Mouse (Mus musculus): ENCODE results near the gene Taok1. TPM values are rescaled to one million over a fixed set of nuclear protein-coding genes. Genes with fewer than 3 reads are reported as not detected.
"Not testable (repeated sequence)": the region's sequence is repeated elsewhere in the genome, so short reads cannot be mapped to it uniquely, and the experiment has no call there.

The Taok1 gene
- polyA plus RNA-seq (2016; fragmentation: Nextera tagmentation; extraction: Ambion mirVana): 18.5 and 19.8 TPM in 2 replicates

GRCm38 (mm10) chr11:77607538-77608455 lies at the start of gene Taok1:
TSS of gene Taok1 (minus strand) at chr11:77607815.
- Histone ChIP-seq H3K4me1 (peaks cover 19% of the 10 kb centered on the region), H3K27me3 (replicated peaks) (no peaks in the 10 kb centered on the region), H3K27ac (peak within 1 kb of the TSS; percentile 95), H3K4me3 (peak within 1 kb of the TSS; percentile 94), H3K4me2 (replicated peaks) (peak within 1 kb of the TSS; percentile 91), H3K9me3 (no peaks in the 10 kb centered on the region), H3K9ac (peak within 1 kb of the TSS; percentile 99), H3K36me3 (no peaks in the 10 kb centered on the region)
- peak; percentile 91 for ATAC-seq (ENCODE audit: low FRiP score, low read depth)
- 2% methylated on average over 64 of the region's 71 CpGs for WGBS

DNA sequence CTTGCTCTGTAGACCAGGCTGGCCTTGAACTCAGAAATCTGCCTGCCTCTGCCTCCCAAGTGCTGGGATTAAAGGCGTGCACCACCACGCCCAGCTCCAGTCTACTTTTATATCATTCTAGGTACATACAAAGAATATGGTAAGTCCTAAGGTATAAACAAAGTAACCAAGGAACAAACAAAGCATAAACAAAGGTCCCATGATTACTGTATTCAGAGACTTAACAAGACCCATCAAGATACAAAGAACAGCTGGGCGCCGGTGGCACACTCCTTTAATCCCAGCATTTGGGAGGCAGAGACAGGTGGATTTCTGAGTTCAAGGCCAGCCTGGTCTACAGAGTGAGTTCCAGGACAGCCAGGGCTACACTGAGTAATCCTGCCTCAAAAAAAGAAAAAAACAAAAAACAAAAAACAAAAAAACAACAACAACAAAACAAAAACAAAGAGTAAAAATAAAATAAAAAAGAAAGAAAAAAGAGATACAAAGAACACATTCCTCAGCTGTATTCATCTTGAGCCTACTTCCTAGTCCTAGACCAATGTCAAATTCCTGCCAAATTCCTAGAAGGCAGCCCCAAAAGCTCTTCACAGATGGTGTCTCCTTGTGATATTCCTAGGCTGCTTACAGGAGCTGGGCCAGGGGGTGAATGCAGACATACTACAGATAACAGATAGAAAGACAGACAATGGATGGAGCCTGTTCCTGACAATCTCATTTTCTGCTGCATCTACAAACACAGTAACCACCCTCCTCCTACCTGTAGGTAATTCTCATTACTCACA lies 46.0 kb upstream of the Taok1 start:
- H3K4me1 ChIP-seq; H3K36me3 ChIP-seq; H3K4me2 ChIP-seq (replicated peaks); H3K9ac ChIP-seq; H3K9me3 ChIP-seq; ATAC-seq (ENCODE audit: low FRiP score, low read depth); H3K27me3 ChIP-seq (replicated peaks); H3K27ac ChIP-seq; H3K4me3 ChIP-seq: not testable (repeated sequence)
- 97% methylated on average over 4 of the region's 4 CpGs for WGBS

DNA sequence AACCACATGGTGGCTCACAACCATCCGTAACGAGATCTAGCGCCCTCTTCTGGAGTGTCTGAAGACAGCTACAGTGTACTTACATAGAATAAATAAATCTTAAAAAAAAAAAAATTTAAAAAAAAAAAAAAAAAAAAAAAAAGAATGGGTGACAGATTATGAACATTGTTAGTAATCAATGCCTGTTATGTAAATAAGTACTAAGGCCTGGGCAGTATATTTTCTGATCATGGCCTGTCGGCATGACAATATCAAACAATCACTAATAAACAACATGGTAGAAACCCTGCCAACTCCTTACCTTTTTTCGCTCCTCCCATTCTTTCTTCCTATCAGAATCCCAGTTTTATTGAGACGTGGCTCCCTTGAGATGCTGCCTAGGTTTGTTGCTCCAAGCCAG lies 44.9 kb upstream of the Taok1 start:
- no peaks in the 10 kb centered on the region for H3K36me3 ChIP-seq
- H3K27ac ChIP-seq: no peak overlapping the region
- no peak overlapping the region for H3K4me3 ChIP-seq
- ATAC-seq (ENCODE audit: low FRiP score, low read depth): no peak
- WGBS: 59% methylated on average over 6 of the region's 6 CpGs
- no peaks in the 10 kb centered on the region for H3K27me3 ChIP-seq (replicated peaks)
- no peaks in the 10 kb centered on the region for H3K9me3 ChIP-seq
- H3K4me1 ChIP-seq: no peaks in the 10 kb centered on the region
- no peak overlapping the region for H3K4me2 ChIP-seq (replicated peaks)
- H3K9ac ChIP-seq: no peak overlapping the region

GRCm38 (mm10) chr11:77648878-77649277 lies 41.3 kb upstream of the Taok1 start:
- Histone ChIP-seq H3K4me2 (replicated peaks) (no peak overlapping the region), H3K27ac (no peak overlapping the region), H3K9ac (no peak overlapping the region), H3K4me1 (no peaks in the 10 kb centered on the region), H3K4me3 (no peak overlapping the region), H3K36me3 (no peaks in the 10 kb centered on the region), H3K9me3 (no peaks in the 10 kb centered on the region), H3K27me3 (replicated peaks) (no peaks in the 10 kb centered on the region)
- WGBS: 82% methylated on average over 7 of the region's 7 CpGs
- no peak for ATAC-seq (ENCODE audit: low FRiP score, low read depth)

DNA sequence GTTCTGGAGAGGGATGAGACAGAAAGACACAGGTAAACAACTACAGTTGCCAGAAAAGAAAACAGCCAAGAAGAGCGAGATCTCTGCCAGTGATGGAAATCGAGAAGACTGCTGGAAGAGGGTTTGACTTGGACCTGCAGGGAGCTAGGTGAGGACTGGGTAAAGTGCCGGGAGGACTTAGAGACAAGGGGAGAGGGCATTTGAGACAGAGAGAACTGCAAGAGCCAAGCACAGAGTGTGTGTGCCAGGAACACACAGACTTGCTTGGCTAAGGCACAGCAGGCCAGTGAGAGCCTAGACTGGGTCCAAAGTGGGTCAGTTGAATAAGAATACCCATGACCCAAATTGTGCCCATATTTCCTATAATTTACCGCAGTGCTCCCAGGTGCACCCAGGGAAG lies 37.9 kb upstream of the Taok1 start:
- no peak for ATAC-seq (ENCODE audit: low FRiP score, low read depth)
- H3K4me1 ChIP-seq: no peaks in the 10 kb centered on the region
- 86% methylated on average over 4 of the region's 4 CpGs for WGBS
- H3K9me3 ChIP-seq: no peaks in the 10 kb centered on the region
- H3K4me2 ChIP-seq (replicated peaks): no peak overlapping the region
- H3K27ac ChIP-seq: no peak overlapping the region
- no peaks in the 10 kb centered on the region for H3K27me3 ChIP-seq (replicated peaks)
- H3K9ac ChIP-seq: no peak overlapping the region
- no peak overlapping the region for H3K4me3 ChIP-seq
- no peaks in the 10 kb centered on the region for H3K36me3 ChIP-seq

DNA sequence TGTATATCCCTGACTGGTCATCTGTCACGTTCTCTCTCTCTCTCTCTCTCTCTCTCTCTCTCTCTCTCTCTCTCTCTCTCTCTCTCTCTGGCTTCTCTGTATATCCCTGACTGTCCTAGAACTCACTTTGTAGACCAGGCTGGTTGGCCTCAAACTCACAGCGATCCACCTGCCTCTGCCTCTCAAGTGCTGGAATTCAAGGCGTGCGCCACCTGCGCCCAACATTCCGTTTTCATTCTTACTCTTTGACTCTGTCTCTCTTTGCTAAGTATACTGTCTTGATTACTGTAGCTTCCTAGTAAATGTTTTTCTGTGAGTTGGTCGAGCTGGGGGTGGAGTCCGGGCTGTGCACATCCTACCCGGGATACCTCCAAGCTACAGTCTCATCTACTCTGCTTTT lies 33.8 kb upstream of the Taok1 start:
- Histone ChIP-seq H3K4me1 (no peaks in the 10 kb centered on the region), H3K4me2 (replicated peaks) (no peak overlapping the region), H3K9ac (no peak overlapping the region), H3K9me3 (no peaks in the 10 kb centered on the region), H3K27me3 (replicated peaks) (no peaks in the 10 kb centered on the region), H3K36me3 (no peaks in the 10 kb centered on the region), H3K27ac (no peak overlapping the region), H3K4me3 (no peak overlapping the region)
- 87% methylated on average over 9 of the region's 9 CpGs for WGBS
- no peak for ATAC-seq (ENCODE audit: low FRiP score, low read depth)

DNA sequence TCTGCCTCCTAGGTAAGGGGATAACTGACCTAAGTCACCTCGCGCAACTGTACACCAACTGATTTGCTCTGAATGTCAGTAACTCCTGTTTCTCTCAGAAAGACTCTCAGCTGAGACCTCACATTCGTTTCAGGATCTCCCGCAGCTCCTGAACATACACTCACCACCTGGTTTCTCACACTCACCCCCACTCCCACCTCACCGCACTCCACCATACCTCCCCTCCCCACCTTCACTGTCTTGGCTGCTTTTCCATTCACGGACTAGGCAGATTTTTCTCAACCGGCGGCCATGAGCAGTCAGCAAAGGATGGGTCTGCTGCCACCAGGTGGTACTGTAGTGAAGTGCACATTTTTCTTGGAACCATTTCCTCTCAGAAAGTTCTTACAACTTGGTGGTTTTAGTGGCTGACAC lies 22.6 kb upstream of the Taok1 start:
- H3K27ac ChIP-seq: no peak overlapping the region
- peak overlapping the region; percentile 54 for H3K4me2 ChIP-seq (replicated peaks)
- no peaks in the 10 kb centered on the region for H3K36me3 ChIP-seq
- no peaks in the 10 kb centered on the region for H3K27me3 ChIP-seq (replicated peaks)
- H3K4me1 ChIP-seq: peaks cover 5% of the 10 kb centered on the region
- peak overlapping the region; percentile 16; the same call in 1 of the 2 replicates for H3K4me3 ChIP-seq
- no peaks in the 10 kb centered on the region for H3K9me3 ChIP-seq
- WGBS: 14% methylated on average over 8 of the region's 8 CpGs
- peak; percentile 65 for ATAC-seq (ENCODE audit: low FRiP score, low read depth)
- 0 out of 2 replicates have a peak overlapping the region, but pooled peaks have one; percentile 17 for H3K9ac ChIP-seq

DNA sequence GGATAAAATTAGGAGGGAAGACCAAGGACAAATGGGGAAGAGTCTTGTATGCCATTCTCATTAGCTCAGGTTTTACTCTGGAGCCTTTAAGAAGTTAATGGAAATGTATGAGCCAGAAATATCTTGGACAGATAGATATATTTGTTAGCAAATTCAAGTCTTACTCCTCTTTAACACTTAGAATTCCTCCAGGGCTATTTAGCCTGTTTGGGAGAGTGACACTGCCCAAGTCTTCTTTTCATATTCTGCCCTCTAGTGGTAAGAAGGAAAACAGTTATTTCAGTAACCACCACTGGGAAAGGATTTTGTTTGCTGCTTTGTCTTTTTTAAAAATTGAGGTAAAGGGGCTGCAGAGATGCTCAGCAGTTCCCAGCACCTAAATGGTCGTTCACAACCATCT lies 21.9 kb upstream of the Taok1 start:
- H3K9me3 ChIP-seq: no peaks in the 10 kb centered on the region
- 0% methylated on average over 1 of the region's 1 CpGs for WGBS

DNA sequence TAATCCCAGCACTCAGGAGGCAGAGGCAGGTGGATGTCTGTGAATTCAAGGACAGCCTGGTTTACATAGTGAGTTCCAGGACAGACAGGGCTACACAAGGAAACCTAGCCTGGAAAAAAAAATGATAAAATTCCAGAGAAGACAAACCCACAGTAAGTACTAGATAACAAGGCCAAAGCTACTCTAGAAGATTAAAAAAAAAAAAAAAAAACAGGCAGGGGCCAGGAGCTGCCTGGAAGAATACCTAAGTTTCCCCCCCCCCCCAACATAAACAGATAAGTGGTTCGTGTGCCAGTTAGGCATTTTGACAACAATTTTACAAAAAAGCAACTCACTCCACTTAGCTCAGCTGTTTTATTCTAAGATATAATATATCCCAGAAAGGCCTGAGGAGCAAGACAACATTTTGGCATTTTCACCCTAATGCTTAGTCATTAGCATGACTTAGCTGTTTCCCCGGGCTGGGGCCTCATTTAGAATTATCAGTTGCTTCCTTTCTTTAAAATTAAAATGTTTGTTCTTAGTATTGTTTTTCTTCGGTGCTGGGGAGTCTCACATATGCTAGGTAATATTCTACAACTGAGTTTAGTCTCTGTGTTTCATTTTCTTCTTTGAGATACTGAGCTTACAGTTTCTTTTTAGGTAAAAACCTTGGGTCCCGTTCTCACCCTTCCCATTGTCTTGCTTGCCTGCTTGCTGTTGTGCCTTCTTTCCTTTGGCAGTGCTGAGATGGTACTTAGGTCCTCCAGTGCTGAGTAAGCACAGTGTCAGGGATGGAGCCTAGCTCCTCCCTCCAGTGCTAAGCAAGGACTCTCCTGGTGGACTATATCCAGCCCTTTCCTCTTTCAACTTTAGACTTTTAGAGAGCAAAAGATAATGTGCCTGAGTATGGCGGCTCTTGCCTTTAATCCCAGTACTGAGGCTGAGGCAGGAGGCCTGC lies 19.3 kb upstream of the Taok1 start:
- Histone ChIP-seq H3K27me3 (replicated peaks) (no peaks in the 10 kb centered on the region), H3K4me1 (peaks cover 19% of the 10 kb centered on the region), H3K27ac (no peak overlapping the region), H3K4me2 (replicated peaks) (no peak overlapping the region), H3K9ac (no peak overlapping the region), H3K9me3 (no peaks in the 10 kb centered on the region), H3K36me3 (no peaks in the 10 kb centered on the region), H3K4me3 (no peak overlapping the region)
- ATAC-seq (ENCODE audit: low FRiP score, low read depth): no peak
- WGBS: 69% methylated on average over 5 of the region's 5 CpGs

More for the DNA sequence above, 21.9 kb upstream of the Taok1 start:
- Histone ChIP-seq H3K4me1 (peaks cover 13% of the 10 kb centered on the region), H3K4me2 (replicated peaks) (no peak overlapping the region), H3K27ac (no peak overlapping the region), H3K9ac (no peak overlapping the region), H3K4me3 (no peak overlapping the region), H3K36me3 (no peaks in the 10 kb centered on the region), H3K27me3 (replicated peaks) (no peaks in the 10 kb centered on the region)
- ATAC-seq (ENCODE audit: low FRiP score, low read depth): no peak

DNA sequence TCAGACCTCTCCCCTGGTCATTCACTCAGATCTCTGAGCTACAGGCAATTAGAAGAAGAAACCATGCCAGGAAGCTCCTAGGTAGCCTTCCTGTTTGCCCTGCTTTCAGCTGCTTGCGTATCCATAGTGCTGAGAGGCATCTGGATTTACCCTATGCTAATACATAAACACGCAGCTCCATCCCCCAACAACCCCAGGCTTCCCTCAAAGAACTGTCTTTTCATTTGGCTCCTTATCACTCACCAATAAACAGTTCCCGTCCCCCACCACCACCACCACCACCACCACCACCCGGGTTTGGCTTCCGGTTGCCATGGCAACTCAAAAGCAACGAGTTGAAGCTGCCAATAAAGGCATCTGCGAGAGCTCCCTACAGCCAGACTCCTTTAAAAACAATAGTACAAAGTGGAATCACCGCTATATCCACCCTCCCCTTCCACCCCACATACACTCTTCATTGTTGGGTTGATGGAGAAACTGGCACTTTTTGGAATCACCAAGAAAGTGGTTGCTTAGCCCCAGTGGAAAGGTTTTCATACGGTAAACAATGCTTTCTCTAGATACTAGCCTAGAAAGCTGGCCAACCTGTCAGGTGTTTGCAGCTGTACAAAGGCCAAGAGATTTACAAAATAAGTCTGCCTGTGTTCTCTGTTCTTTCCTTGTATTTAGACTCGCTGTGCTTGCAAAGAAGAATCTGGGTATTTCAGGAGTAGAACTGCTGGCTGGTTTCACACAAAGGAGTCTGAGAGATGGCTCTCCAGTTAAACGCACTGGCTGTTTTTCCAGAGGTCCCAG lies 17.6 kb upstream of the Taok1 start:
- H3K4me2 ChIP-seq (replicated peaks): peak overlapping the region; percentile 78
- 0 out of 2 replicates have a peak overlapping the region, but pooled peaks have one; percentile 26 for H3K9ac ChIP-seq
- ATAC-seq (ENCODE audit: low FRiP score, low read depth): no peak
- no peak overlapping the region for H3K27ac ChIP-seq
- peaks cover 19% of the 10 kb centered on the region for H3K4me1 ChIP-seq
- H3K4me3 ChIP-seq: peak overlapping the region; percentile 29
- H3K27me3 ChIP-seq (replicated peaks): no peaks in the 10 kb centered on the region
- 6% methylated on average over 11 of the region's 11 CpGs for WGBS
- no peaks in the 10 kb centered on the region for H3K9me3 ChIP-seq
- H3K36me3 ChIP-seq: no peaks in the 10 kb centered on the region
